Mouse (Mus musculus): ENCODE results near the gene Cyp1b1. TPM values are rescaled to one million over a fixed set of nuclear protein-coding genes. Genes with fewer than 3 reads are reported as not detected.

Cyp1b1 gene
- total and polyA plus RNA-seq, 3 experiments, result not detected

GRCm38 (mm10) chr17:79661387-79661786 lies 53.5 kb downstream of the Cyp1b1 start:
- no peaks in the 10 kb centered on the region for H3K36me3 ChIP-seq (ENCODE audit: control insufficient read depth in 1 of 2, insufficient read depth in 2 of 2, low read length in 2 of 2)
- H3K9ac ChIP-seq (ENCODE audit: control insufficient read depth, low read depth, low read length, poor library complexity, severe bottlenecking), result peak overlapping the region; percentile 26; the same call in 1 of the 2 replicates
- H3K27me3 ChIP-seq (ENCODE audit: control insufficient read depth in 1 of 2, insufficient read depth in 2 of 2, low read length in 2 of 2), result peaks cover 2 to 5% of the 10 kb centered on the region in 2 experiments; a peak in 3 of 4 replicates
- peak; percentile 67 for DNase-seq (ENCODE audit: low read depth, low spot score)
- no peaks in the 10 kb centered on the region for H3K4me1 ChIP-seq (ENCODE audit: control insufficient read depth in 1 of 2, insufficient read depth in 2 of 2, low read length in 2 of 2)
- peak overlapping the region in 1 of 2 experiments; percentile 5; a peak in 2 of 4 replicates for H3K4me3 ChIP-seq (ENCODE audit: control insufficient read depth in 1 of 2, insufficient read depth in 1 of 2, low read depth in 2 of 2, low read length in 2 of 2)
- no peaks in the 10 kb centered on the region for H3K9me3 ChIP-seq (replicated peaks; ENCODE audit: insufficient read depth, low read length)
- H3K79me2 ChIP-seq (ENCODE audit: control insufficient read depth, insufficient read depth, low read length, poor library complexity), result no peaks in the 10 kb centered on the region
- no peak overlapping the region for H3K27ac ChIP-seq (ENCODE audit: control insufficient read depth, low read depth, low read length)
- TF ChIP-seq ZKSCAN1 (IDR thresholded peaks at IDR 0.05; ENCODE audit: low read depth, low read length), result no peak
- peak; percentile 73 for TF ChIP-seq RAD21 (IDR thresholded peaks at IDR 0.05; ENCODE audit: low read depth, low read length)
- peak; percentile 53 for TF ChIP-seq ZC3H11A (IDR thresholded peaks at IDR 0.05; ENCODE audit: low read depth, low read length)
- no peak for TF ChIP-seq GABPA (IDR thresholded peaks at IDR 0.05; ENCODE audit: low read depth, low read length)
- TF ChIP-seq UBTF (IDR thresholded peaks at IDR 0.05; ENCODE audit: borderline replicate concordance, insufficient read depth, low read depth, low read length), result no peak
- TF ChIP-seq ZMIZ1 (IDR thresholded peaks at IDR 0.05; ENCODE audit: low read depth, low read length), result no peak
- no peak for TF ChIP-seq POLR2A (IDR thresholded peaks at IDR 0.05; ENCODE audit: control insufficient read depth in 1 of 2, insufficient read depth in 1 of 2, low read depth in 1 of 2, low read length in 2 of 2, poor library complexity in 1 of 2)
- TF ChIP-seq TCF12 (IDR thresholded peaks at IDR 0.05; ENCODE audit: low read depth, low read length), result no peak
- TF ChIP-seq TAL1 (IDR thresholded peaks at IDR 0.05; ENCODE audit: low read length), result no peak
- no peak for TF ChIP-seq NELFE (IDR thresholded peaks at IDR 0.05; ENCODE audit: low read depth, low read length)
- TF ChIP-seq MAX (IDR thresholded peaks at IDR 0.05; ENCODE audit: low read length), result peak; percentile 25; the same call in 1 of the 2 replicates
- no peak for TF ChIP-seq TBP (IDR thresholded peaks at IDR 0.05; ENCODE audit: low read depth, low read length)
- TF ChIP-seq ELF1 (IDR thresholded peaks at IDR 0.05; ENCODE audit: low read depth, low read length), result no peak
- no peak for TF ChIP-seq MYB (IDR thresholded peaks at IDR 0.05; ENCODE audit: low read depth, low read length)
- no peak for TF ChIP-seq JUND (IDR thresholded peaks at IDR 0.05; ENCODE audit: low read depth, low read length)
- no peak for TF ChIP-seq USF1 (IDR thresholded peaks at IDR 0.05; ENCODE audit: low read depth, low read length)
- TF ChIP-seq MYC (IDR thresholded peaks at IDR 0.05; ENCODE audit: low read depth, low read length), result no peak
- no peak for TF ChIP-seq KAT2A (conservative IDR thresholded peaks at IDR 0.05; ENCODE audit: low read depth, low read length)
- peak; percentile 47 to 83 (median 68) for TF ChIP-seq CTCF (IDR thresholded peaks at IDR 0.05 in 2 of 3, conservative IDR thresholded peaks at IDR 0.05 in 1 of 3; ENCODE audit: control insufficient read depth in 1 of 3, insufficient read depth in 1 of 3, low read depth in 2 of 3, low read length in 3 of 3, poor library complexity in 1 of 3, severe bottlenecking in 1 of 3)
- no peak for TF ChIP-seq E2F4 (IDR thresholded peaks at IDR 0.05; ENCODE audit: borderline replicate concordance, low read depth, low read length)
- TF ChIP-seq ETS1 (IDR thresholded peaks at IDR 0.05; ENCODE audit: low read depth, low read length), result no peak
- no peak for TF ChIP-seq HCFC1 (IDR thresholded peaks at IDR 0.05; ENCODE audit: low read depth, low read length)
- no peak for TF ChIP-seq POLR2AphosphoS5 (IDR thresholded peaks at IDR 0.05; ENCODE audit: borderline replicate concordance, low read depth, low read length)
- TF ChIP-seq GATA1 (IDR thresholded peaks at IDR 0.05; ENCODE audit: low read depth, low read length), result no peak
- no peak for TF ChIP-seq RCOR1 (IDR thresholded peaks at IDR 0.05; ENCODE audit: low read depth, low read length)
- no peak for TF ChIP-seq CHD1 (IDR thresholded peaks at IDR 0.05; ENCODE audit: low read depth, low read length)
- TF ChIP-seq POLR2AphosphoS2 (IDR thresholded peaks at IDR 0.05; ENCODE audit: low read length), result no peak
- TF ChIP-seq NRF1 (IDR thresholded peaks at IDR 0.05; ENCODE audit: insufficient read depth, low read depth, low read length, poor library complexity, severe bottlenecking), result no peak
- TF ChIP-seq EP300 (IDR thresholded peaks at IDR 0.05; ENCODE audit: low read depth in 1 of 2, low read length in 2 of 2), result no peak
- peak; percentile 82 for TF ChIP-seq SMC3 (IDR thresholded peaks at IDR 0.05; ENCODE audit: low read depth, low read length)
- no peak for TF ChIP-seq MAFK (IDR thresholded peaks at IDR 0.05; ENCODE audit: borderline replicate concordance, low read depth, low read length)
- TF ChIP-seq MEF2A (IDR thresholded peaks at IDR 0.05; ENCODE audit: extremely low read depth, insufficient replicate concordance, low read depth, low read length, poor library complexity, severe bottlenecking), result no peak
- TF ChIP-seq USF2 (IDR thresholded peaks at IDR 0.05; ENCODE audit: borderline replicate concordance in 1 of 2, insufficient read depth in 1 of 2, low read depth in 1 of 2, low read length in 2 of 2), result no peak
- peak; percentile 20; the same call in 1 of the 2 replicates for TF ChIP-seq MXI1 (IDR thresholded peaks at IDR 0.05; ENCODE audit: low read depth, low read length)
- no peak for TF ChIP-seq CHD2 (IDR thresholded peaks at IDR 0.05; ENCODE audit: low read length)
- no peak for TF ChIP-seq ZNF384 (IDR thresholded peaks at IDR 0.05; ENCODE audit: low read depth, low read length)
- TF ChIP-seq BHLHE40 (IDR thresholded peaks at IDR 0.05; ENCODE audit: borderline replicate concordance, low read depth, low read length), result peak; percentile 57; the same call in 1 of the 2 replicates
- TF ChIP-seq MAZ (IDR thresholded peaks at IDR 0.05; ENCODE audit: low read depth, low read length), result no peak
